Mouse (Mus musculus) fat pad, adult 2 months (tissue): ENCODE measurements around the gene Rai14.
"Not testable (repeated sequence)": the region's sequence is repeated elsewhere in the genome, so short reads cannot be mapped to it uniquely, and the experiment has no call there.

ENCODE experiments used
- DNase-seq: peaks from one replicate; pipeline ENCODE4 v3.0.0-alpha.2; 2011; ENCODE audit warnings: low read depth, low spot score; ENCODE audit errors: extremely low read depth

Rai14 gene

DNA sequence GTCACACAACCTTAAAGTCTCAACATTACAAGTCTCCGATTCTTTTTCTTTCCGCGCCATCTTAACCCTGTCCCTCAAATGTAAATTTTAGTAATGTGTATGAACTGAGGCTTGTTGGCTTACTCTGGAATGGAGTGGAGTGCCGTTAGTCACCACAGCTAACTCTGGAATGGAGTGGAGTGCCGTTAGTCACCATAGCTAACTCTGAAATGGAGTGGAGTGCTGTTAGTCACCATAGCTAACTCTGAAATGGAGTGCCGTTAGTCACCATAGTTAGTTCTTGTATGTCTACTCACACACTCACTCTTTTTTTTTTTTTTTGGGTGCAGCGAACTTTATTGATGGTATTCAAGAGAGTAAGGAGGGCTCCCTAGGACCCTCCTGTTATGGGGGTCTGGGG is 154.4 kb downstream of the Rai14 start:
- no peak for DNase-seq

- DNase-seq: no peak
Observed at GRCm38 (mm10) chr15:10558465-10558864, 156.0 kb downstream of the Rai14 start, which contains the start of gene Ttc23l. Ttc23l (minus strand) TSS chr15:10558668.

DNA sequence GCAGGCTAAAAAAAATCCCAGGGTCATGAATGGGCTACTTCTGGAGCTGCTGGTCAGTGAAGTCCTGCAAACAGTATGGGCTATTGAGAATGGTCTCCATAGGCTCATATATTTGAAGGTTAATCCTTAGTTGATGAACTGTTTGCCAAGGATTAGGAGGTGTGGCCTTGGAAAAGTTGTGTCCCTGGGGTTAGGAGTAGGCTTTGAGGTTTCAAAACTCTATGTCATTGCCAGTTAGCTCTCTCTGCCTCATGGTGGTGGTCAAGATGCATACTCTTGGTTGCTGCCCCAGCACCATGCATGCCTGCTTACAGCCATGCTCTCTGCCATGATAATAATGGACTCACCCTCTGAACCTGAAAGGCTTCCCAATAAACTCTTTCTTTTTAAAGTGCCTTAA is 160.1 kb downstream of the Rai14 start:
- no peak for DNase-seq

DNA sequence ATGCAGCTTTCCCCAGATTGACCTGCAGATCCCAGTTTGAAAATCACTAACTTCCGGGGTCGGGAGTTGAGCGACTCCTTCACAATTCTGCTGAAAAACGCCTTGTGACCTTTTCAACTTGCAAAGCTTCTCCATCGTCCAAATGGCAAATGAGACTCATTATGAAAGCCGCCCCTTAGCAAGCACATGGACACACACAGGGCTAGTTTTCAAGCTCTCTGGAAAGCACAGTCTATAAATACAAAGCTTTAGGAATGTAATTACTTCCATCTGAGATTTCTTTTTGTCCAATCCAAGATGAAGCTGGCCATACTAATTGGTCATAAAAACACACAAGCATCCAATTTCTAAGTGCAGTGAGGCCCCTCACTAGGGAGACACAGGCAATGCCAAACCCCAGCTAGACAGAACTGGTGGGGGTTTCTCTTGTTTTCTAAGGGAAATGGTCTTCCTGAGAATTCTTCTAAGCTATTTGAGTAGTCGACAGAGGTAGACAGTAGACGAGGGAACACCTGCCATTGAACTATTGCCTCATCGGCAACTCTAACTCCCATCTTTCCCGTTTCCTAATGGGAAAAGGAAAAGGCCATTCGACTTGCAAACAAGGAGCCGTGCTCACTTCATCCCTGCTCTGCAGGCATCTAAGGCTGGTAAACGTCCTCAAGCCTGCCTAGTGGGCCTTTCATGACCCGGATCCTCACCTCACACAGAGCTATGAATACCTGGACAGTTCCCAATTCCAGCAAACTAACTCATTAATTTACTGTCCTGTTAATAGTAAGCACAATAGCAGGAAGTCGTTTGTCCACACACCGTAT is 173.9 kb downstream of the Rai14 start:
- no peak for DNase-seq

GRCm38 (mm10) chr15:10535969-10536368 is 178.5 kb downstream of the Rai14 start:
- DNase-seq: no peak

- DNase-seq: no peak
Observed at GRCm38 (mm10) chr15:10534591-10534990, 179.8 kb downstream of the Rai14 start.

- DNase-seq: not testable (repeated sequence)
Observed at GRCm38 (mm10) chr15:10533361-10533760, 181.1 kb downstream of the Rai14 start.

GRCm38 (mm10) chr15:10531352-10531751 is 183.1 kb downstream of the Rai14 start:
- no peak for DNase-seq

DNA sequence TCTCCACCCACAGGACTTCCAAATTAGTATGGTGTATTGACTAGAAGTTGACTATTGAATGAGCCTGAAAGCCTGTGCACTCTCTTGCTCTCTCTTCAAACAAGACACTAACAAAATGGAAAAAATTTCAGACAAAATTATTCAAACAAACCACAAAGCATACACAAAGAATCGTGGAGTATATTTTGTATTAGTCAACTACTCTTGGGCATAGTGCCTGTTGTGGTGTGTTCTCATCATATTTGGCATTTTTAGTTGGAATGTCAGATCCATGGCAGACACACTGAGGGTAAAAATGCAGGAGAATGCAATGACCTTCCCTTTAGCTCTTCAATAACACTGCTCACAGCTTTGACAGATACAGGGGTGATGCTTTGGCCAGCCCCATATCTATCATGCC is 188.5 kb downstream of the Rai14 start:
- no peak for DNase-seq
